Mouse (Mus musculus): ENCODE measurements around the gene Abca12. TPM values are rescaled to one million over a fixed set of nuclear protein-coding genes. Genes with fewer than 3 reads are reported as not detected.
A peak's percentile ranks its signal among the peaks of the same experiment; 100 is the strongest.

Abca12 gene
- polyA plus RNA-seq, 1 experiment from 2014 or later = 0.09 TPM

DNA sequence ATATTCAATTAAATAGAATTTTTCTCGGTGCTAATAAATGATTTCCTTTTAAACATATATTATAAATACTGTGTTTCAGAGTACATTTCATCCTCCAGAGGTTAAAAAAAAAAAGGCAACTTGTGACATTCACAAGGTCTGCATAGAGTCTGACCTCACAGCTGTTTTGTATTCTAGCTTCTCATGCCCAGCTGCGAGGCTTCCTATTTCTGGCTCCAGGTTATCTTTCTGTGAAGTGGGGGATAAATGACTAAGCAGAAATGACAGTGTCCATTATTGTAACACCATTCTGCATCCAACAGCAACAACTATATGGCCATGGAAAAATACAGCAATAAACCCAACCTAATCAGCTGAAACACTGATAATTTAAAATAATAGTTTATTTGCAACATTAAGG, 107.3 kb downstream of the Abca12 start:
- 77% methylated on average over 2 of the region's 2 CpGs for WGBS
- H3K27ac ChIP-seq (ENCODE audit: low read depth, low read length) = no peak overlapping the region
- no peak overlapping the region for H3K9ac ChIP-seq (ENCODE audit: low read length)
- H3K4me1 ChIP-seq (ENCODE audit: control insufficient read depth, insufficient read depth, low read length) = no peaks in the 10 kb centered on the region
- no peak overlapping the region for H3K4me3 ChIP-seq (ENCODE audit: low read depth, low read length)
- no peaks in the 10 kb centered on the region for H3K27me3 ChIP-seq (ENCODE audit: control insufficient read depth, insufficient read depth, low read length)
- no peak overlapping the region for H3K4me2 ChIP-seq (ENCODE audit: low read depth)
- ATAC-seq (ENCODE audit: insufficient read depth, low FRiP score, low TSS enrichment) (no peak), DNase-seq (ENCODE audit: low spot score) (no peak)
- no peaks in the 10 kb centered on the region for H3K36me3 ChIP-seq (ENCODE audit: control insufficient read depth, insufficient read depth, low read length)
- H3K9me3 ChIP-seq (ENCODE audit: control insufficient read depth, low read length) = no peaks in the 10 kb centered on the region

DNA sequence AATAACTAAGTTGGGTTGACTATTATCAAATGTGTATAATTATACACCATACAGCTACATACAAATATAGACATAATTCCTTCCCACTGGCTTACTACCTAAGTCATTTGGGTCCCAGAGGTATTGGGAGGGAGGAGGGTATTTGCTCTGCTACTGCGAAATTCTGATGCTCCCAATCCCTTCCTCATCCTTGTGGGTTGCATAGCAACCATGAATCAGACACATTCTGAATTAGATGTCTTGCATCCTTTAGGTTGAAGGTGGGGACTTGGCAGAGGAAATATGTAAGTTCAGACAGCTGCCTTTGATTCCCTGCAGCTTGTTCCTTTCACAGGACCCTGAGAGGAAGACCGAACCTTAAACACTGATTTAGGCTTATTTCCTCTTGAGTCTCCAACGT, 108.5 kb downstream of the Abca12 start:
- Histone ChIP-seq H3K4me1 (ENCODE audit: control insufficient read depth, insufficient read depth, low read length) (no peaks in the 10 kb centered on the region), H3K36me3 (ENCODE audit: control insufficient read depth, insufficient read depth, low read length) (no peaks in the 10 kb centered on the region), H3K9ac (ENCODE audit: low read length) (no peak overlapping the region), H3K4me3 (ENCODE audit: low read depth, low read length) (no peak overlapping the region), H3K4me2 (ENCODE audit: low read depth) (no peak overlapping the region), H3K27ac (ENCODE audit: low read depth, low read length) (no peak overlapping the region), H3K27me3 (ENCODE audit: control insufficient read depth, insufficient read depth, low read length) (no peaks in the 10 kb centered on the region), H3K9me3 (ENCODE audit: control insufficient read depth, low read length) (no peaks in the 10 kb centered on the region)
- ATAC-seq (ENCODE audit: insufficient read depth, low FRiP score, low TSS enrichment) (no peak), DNase-seq (ENCODE audit: low spot score) (no peak)
- 61% methylated on average over 3 of the region's 3 CpGs for WGBS

DNA sequence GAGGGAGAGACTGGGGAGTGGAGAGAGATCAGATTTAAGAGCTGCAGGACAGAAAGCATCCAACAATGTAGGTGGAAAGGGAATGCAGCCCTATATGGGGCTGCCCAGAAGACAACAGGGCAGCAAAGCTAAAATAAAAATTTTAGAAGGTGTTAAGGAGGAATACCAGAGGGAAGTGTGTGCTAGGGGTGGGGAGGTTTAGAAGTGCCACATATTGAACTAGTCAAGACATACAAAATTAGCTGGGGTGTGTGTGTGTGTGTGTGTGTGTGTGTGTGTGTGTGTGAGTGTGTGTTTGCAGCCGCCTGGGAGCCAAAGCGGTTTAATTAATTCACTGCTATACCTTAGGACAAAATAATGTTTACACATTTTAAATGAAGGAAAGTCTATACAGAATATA, 110.1 kb downstream of the Abca12 start:
- no peaks in the 10 kb centered on the region for H3K4me1 ChIP-seq (ENCODE audit: control insufficient read depth, insufficient read depth, low read length)
- H3K27ac ChIP-seq (ENCODE audit: low read depth, low read length) = no peak overlapping the region
- H3K9me3 ChIP-seq (ENCODE audit: control insufficient read depth, low read length) = no peaks in the 10 kb centered on the region
- no peaks in the 10 kb centered on the region for H3K36me3 ChIP-seq (ENCODE audit: control insufficient read depth, insufficient read depth, low read length)
- no peak overlapping the region for H3K9ac ChIP-seq (ENCODE audit: low read length)
- no peak overlapping the region for H3K4me3 ChIP-seq (ENCODE audit: low read depth, low read length)
- no peak for DNase-seq (ENCODE audit: low spot score)
- WGBS = 95% methylated on average over 2 of the region's 2 CpGs
- no peak overlapping the region for H3K4me2 ChIP-seq (ENCODE audit: low read depth)
- ATAC-seq (ENCODE audit: insufficient read depth, low FRiP score, low TSS enrichment) = no peak
- no peaks in the 10 kb centered on the region for H3K27me3 ChIP-seq (ENCODE audit: control insufficient read depth, insufficient read depth, low read length)

DNA sequence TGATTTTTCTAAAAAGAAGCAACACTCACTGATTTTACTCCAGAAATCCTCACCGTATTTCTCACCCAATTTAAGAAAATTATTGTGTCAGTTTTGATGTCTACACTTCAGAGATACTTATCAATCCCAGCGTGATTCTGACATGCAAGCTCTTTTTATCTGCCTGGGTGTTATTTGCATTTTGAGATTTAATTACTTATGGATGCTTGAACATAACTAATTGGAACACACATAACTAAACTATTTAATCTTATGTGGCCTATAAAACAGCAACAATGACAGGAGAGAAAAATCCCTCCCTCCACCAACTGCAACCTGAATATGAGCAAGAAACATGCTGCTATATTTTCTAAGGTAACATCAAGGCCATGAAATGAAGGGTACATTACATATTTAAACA, 117.7 kb downstream of the Abca12 start:
- ATAC-seq (ENCODE audit: insufficient read depth, low FRiP score, low TSS enrichment) (no peak), DNase-seq (ENCODE audit: low spot score) (no peak)
- H3K36me3 ChIP-seq (ENCODE audit: control insufficient read depth, insufficient read depth, low read length) = no peaks in the 10 kb centered on the region
- H3K9me3 ChIP-seq (ENCODE audit: control insufficient read depth, low read length) = no peaks in the 10 kb centered on the region
- no peaks in the 10 kb centered on the region; the same call in 1 of the 2 replicates for H3K4me1 ChIP-seq (ENCODE audit: control insufficient read depth, insufficient read depth, low read length)
- H3K9ac ChIP-seq (ENCODE audit: low read length) = no peak overlapping the region
- H3K27me3 ChIP-seq (ENCODE audit: control insufficient read depth, insufficient read depth, low read length) = no peaks in the 10 kb centered on the region
- H3K27ac ChIP-seq (ENCODE audit: low read depth, low read length) = no peak overlapping the region
- no peak overlapping the region for H3K4me2 ChIP-seq (ENCODE audit: low read depth)
- WGBS = 83% methylated on average over 2 of the region's 2 CpGs
- no peak overlapping the region for H3K4me3 ChIP-seq (ENCODE audit: low read depth, low read length)

DNA sequence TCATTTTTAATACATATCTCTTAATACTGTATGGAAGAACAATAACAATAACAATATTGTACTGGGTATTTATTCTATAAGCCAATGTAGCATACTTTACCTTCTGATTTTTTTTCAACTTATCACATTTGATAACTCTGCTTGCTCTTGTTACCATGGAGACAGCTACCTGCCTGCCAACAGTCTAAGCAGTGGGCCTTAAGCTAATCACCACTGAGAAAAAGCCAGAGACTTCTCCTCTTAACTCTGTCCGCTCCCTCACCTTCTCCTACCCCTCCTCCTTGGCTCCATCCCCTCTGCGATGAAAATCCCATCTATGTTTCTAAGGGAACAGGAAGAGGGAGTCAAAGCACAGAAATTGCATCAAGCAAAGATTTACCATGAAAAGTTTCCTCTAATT, 118.1 kb downstream of the Abca12 start:
- DNase-seq (ENCODE audit: low spot score) (no peak), ATAC-seq (ENCODE audit: insufficient read depth, low FRiP score, low TSS enrichment) (no peak)
- WGBS = 86% methylated on average over 2 of the region's 2 CpGs

DNA sequence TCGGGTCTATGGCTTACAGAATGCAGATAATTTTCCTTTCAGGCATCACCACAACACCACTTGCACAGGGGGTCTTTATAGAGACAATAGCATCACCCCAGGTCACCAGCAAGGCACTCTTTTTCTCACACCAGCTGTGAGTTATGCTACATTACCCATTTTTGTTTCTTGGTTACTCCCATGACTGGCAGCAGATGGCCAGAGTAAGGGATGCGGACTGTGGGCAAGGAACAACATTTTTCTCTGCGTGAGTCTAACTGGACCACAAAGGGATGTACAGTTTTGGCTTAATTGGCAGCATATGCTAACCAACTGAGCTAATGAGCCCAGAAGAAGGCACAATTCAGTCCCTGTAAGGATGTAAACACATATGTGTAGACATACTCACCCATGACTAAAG, 122.8 kb downstream of the Abca12 start:
- ATAC-seq (ENCODE audit: insufficient read depth, low FRiP score, low TSS enrichment) (peak; percentile 35; the same call in 1 of the 2 replicates), DNase-seq (ENCODE audit: low spot score) (peak; percentile 23)
- 50% methylated on average over 3 of the region's 3 CpGs for WGBS
- no peak overlapping the region for H3K9ac ChIP-seq (ENCODE audit: low read length)
- no peaks in the 10 kb centered on the region; the same call in 1 of the 2 replicates for H3K4me1 ChIP-seq (ENCODE audit: control insufficient read depth, insufficient read depth, low read length)
- H3K4me3 ChIP-seq (ENCODE audit: low read depth, low read length) = no peak overlapping the region
- H3K27ac ChIP-seq (ENCODE audit: low read depth, low read length) = no peak overlapping the region
- no peaks in the 10 kb centered on the region for H3K27me3 ChIP-seq (ENCODE audit: control insufficient read depth, insufficient read depth, low read length)
- no peaks in the 10 kb centered on the region for H3K36me3 ChIP-seq (ENCODE audit: control insufficient read depth, insufficient read depth, low read length)
- H3K9me3 ChIP-seq (ENCODE audit: control insufficient read depth, low read length) = no peaks in the 10 kb centered on the region
- no peak overlapping the region for H3K4me2 ChIP-seq (ENCODE audit: low read depth)

More for the DNA sequence above, 118.1 kb downstream of the Abca12 start:
- Histone ChIP-seq H3K27me3 (ENCODE audit: control insufficient read depth, insufficient read depth, low read length) (no peaks in the 10 kb centered on the region), H3K27ac (ENCODE audit: low read depth, low read length) (no peak overlapping the region), H3K9ac (ENCODE audit: low read length) (no peak overlapping the region), H3K9me3 (ENCODE audit: control insufficient read depth, low read length) (no peaks in the 10 kb centered on the region), H3K36me3 (ENCODE audit: control insufficient read depth, insufficient read depth, low read length) (no peaks in the 10 kb centered on the region), H3K4me1 (ENCODE audit: control insufficient read depth, insufficient read depth, low read length) (no peaks in the 10 kb centered on the region; the same call in 1 of the 2 replicates), H3K4me3 (ENCODE audit: low read depth, low read length) (no peak overlapping the region), H3K4me2 (ENCODE audit: low read depth) (no peak overlapping the region)

DNA sequence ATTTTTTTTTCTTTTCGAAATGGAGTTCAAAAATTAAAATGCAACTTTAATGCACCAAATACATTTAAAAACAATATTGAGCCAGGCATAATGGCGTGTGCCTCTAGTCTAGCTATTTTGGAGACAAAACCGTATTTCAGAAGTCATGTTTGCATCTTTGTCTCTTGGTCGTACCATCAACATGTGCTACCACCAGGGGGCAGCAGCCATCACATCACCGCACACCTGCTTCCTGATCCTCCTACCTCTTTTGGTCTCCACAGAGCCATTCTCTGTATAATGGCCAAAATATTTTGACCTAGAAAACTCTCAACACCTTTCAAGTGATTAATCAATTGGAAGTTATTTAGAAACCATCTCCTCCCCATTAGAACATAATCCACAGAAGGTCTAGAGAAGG, 125.2 kb downstream of the Abca12 start:
- DNase-seq (ENCODE audit: low spot score) (peak; percentile 66), ATAC-seq (ENCODE audit: insufficient read depth, low FRiP score, low TSS enrichment) (no peak; the same call in 1 of the 2 replicates)
- Histone ChIP-seq H3K36me3 (ENCODE audit: control insufficient read depth, insufficient read depth, low read length) (no peaks in the 10 kb centered on the region), H3K27ac (ENCODE audit: low read depth, low read length) (no peak overlapping the region), H3K4me1 (ENCODE audit: control insufficient read depth, insufficient read depth, low read length) (no peaks in the 10 kb centered on the region; the same call in 1 of the 2 replicates), H3K4me3 (ENCODE audit: low read depth, low read length) (no peak overlapping the region), H3K9ac (ENCODE audit: low read length) (no peak overlapping the region), H3K4me2 (ENCODE audit: low read depth) (no peak overlapping the region), H3K27me3 (ENCODE audit: control insufficient read depth, insufficient read depth, low read length) (no peaks in the 10 kb centered on the region), H3K9me3 (ENCODE audit: control insufficient read depth, low read length) (no peaks in the 10 kb centered on the region)
- 24% methylated on average over 5 of the region's 5 CpGs for WGBS

DNA sequence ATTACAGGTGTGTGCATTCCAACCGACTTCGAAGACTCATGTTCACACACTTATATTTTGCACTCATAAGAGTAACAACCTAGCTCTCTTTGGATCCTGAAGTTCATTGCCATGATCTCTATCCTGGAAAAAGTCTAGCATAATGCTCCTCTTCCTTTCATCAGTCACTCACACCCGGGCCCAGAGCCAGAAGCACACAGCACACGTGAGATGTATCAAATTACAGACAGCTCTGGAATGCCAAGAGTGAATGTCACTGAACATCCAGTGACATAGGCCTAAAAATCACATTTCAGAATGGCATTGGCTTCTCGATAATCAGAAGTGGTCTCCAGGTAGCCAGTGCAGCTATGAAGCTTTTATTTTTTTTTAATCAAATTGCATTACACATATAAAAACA, 137.8 kb downstream of the Abca12 start:
- Histone ChIP-seq H3K27ac (ENCODE audit: low read depth, low read length) (no peak overlapping the region), H3K4me3 (ENCODE audit: low read depth, low read length) (no peak overlapping the region), H3K4me2 (ENCODE audit: low read depth) (no peak overlapping the region), H3K27me3 (ENCODE audit: control insufficient read depth, insufficient read depth, low read length) (no peaks in the 10 kb centered on the region), H3K9ac (ENCODE audit: low read length) (no peak overlapping the region), H3K36me3 (ENCODE audit: control insufficient read depth, insufficient read depth, low read length) (no peaks in the 10 kb centered on the region), H3K9me3 (ENCODE audit: control insufficient read depth, low read length) (no peaks in the 10 kb centered on the region), H3K4me1 (ENCODE audit: control insufficient read depth, insufficient read depth, low read length) (no peaks in the 10 kb centered on the region)
- WGBS = 67% methylated on average over 5 of the region's 5 CpGs
- ATAC-seq (ENCODE audit: insufficient read depth, low FRiP score, low TSS enrichment) (no peak), DNase-seq (ENCODE audit: low spot score) (no peak)

DNA sequence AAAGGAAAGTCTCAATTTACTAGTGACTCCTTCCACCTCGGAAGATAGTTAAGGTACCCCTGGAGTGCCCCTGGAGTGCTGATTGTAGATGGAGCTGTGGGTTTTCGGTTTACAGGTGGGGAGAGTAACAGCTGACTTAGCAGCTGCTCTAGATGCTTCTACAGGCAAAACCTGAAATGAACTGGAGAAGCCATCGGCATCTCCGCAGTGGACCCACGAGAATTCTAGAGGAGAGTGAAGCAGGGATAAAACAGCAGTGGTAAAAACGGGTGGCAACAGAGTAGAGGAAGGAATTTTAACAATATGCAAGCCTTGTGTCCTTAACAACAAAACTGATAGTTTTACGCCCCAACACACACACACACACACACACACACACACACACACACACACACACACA, 142.2 kb downstream of the Abca12 start:
- Histone ChIP-seq H3K4me3 (ENCODE audit: low read depth, low read length) (no peak overlapping the region), H3K36me3 (ENCODE audit: control insufficient read depth, insufficient read depth, low read length) (no peaks in the 10 kb centered on the region), H3K27ac (ENCODE audit: low read depth, low read length) (no peak overlapping the region), H3K4me1 (ENCODE audit: control insufficient read depth, insufficient read depth, low read length) (no peaks in the 10 kb centered on the region), H3K9me3 (ENCODE audit: control insufficient read depth, low read length) (no peaks in the 10 kb centered on the region), H3K27me3 (ENCODE audit: control insufficient read depth, insufficient read depth, low read length) (no peaks in the 10 kb centered on the region), H3K9ac (ENCODE audit: low read length) (no peak overlapping the region), H3K4me2 (ENCODE audit: low read depth) (no peak overlapping the region)
- DNase-seq (ENCODE audit: low spot score) (no peak), ATAC-seq (ENCODE audit: insufficient read depth, low FRiP score, low TSS enrichment) (no peak)
- WGBS = 83% methylated on average over 7 of the region's 7 CpGs
